Mouse (Mus musculus): ENCODE results near the gene Gpr6. TPM values are rescaled to one million over a fixed set of nuclear protein-coding genes. Genes with fewer than 3 reads are reported as not detected.
A peak's percentile ranks its signal among the peaks of the same experiment; 100 is the strongest.

Gpr6 gene
- 10 to 100 TPM in 1 of 2 experiments, 1 to 10 TPM in 1; 4.3 to 14.2 TPM for total RNA-seq (2021)

DNA sequence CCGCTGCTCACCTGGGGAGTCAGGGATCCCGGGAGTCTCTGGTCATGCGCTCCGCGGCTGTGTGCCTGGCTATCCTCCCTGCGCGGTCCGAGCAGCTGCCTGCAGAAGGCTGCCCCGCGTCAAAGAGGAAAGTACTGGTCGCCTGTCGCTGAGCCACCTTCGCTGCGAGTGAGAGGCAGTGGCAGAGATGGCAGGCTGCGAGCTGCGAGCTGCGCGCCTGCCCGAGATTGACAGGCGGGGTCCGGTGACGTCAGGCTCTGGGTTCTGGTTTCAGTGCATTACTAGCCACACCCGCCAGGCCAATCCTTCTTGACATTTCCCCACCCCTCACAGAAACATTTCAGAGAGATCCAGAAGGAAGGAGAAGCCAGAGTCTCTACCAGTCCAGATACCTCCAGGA is at the start of gene Gpr6:
Gene Gpr6, minus strand, starts transcription at position 170 of the 400 bp plus-strand sequence.
- intact Hi-C loops (cut with DNase I) = loop anchor here (5.0 to 10.0 kb wide), 2 partner anchors 75 to 193 kb away; no protein-coding TSS in a partner anchor
- peak; percentile 60 to 73 for DNase-seq (ENCODE audit: low spot score in 2 of 2)

DNA sequence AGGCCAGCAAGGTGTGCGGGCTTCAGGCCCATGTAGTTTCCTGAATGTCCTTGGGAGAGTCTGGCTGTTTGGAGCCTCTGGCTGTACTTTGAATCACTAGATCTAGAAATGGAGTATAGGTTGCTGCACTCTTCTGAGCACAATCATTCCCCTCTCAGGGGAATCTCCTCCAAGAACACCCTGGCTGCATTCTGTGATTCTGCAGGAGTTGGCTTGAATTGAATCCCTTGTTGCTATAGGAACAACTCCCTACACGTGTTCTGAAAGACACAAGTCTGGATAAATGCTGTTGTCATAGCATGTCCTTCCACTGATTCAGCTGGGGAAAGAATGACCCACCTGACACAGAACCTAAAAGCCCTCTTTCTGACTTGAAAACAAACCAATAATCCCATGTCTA is 28.0 kb upstream of the Gpr6 start:
- DNase-seq (ENCODE audit: low spot score in 2 of 2) = peak; percentile 9 to 27
- intact Hi-C loops (cut with DNase I) = no loop called here

DNA sequence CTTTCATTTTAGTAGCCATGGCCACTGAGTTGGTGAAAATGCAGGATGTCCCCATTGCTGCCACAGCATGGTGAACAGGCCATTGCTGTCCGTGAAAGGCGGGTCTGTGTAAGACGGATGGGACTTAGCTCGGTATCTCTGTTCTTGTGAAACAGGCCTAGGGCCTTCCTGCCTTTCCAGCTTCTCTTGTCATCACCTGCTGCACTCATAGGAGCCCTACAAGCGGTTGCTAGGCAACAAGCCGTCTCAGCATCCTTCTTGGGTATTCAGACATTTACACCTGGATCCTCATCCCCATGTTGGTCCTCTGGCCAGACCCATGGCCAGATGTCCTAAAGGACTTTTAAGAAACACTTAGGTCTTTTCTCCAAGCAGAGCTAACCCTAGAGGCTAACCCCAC is 26.1 kb upstream of the Gpr6 start:
- peak; percentile 6 to 21 for DNase-seq (ENCODE audit: low spot score in 2 of 2)
- intact Hi-C loops (cut with DNase I) = no loop called here

DNA sequence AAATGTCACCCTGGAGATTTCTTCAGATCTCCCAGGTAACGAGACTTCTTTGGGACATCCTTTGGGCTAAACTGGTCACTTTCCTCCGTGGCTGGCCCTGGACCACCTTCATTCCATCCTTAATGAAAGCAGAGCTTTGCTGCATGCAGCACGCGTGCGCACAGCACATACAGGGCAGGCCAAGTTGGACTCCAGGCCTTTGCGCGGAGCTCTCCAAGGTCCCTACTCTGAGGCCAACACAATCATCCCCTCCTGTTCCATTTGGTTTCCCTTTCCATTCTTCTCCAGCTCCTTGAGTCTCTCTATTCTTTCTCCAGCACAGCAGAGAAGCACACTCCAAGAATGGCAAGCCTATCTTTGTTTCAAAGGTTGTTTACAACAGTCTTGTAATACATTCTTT is 16.8 kb upstream of the Gpr6 start:
- intact Hi-C loops (cut with DNase I) = no loop called here
- DNase-seq (ENCODE audit: low spot score in 2 of 2) = no peak

DNA sequence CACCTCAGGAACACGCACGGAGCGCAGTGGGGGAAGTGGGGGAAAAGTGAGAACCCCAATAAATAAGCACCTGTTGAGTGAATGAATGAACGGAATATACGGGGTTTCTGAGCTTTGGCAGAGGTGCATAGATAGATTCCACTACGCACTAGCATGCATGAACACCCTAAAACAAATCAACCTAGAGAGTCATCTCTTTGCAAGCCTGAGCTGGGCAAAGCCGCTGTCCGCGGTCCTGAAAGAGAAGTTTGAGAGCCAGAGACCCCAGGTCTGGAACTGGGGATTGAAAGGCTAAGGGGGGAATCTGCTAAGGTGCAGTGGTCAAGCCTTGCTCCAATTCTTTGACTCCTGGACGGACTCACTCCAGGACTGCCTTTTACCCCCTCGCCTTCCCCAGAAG is 389 bp downstream of the Gpr6 start:
- no peak for DNase-seq (ENCODE audit: low spot score in 2 of 2)
- intact Hi-C loops (cut with DNase I) = loop anchor here (5.0 to 10.0 kb wide), 2 partner anchors 76 to 193 kb away; no protein-coding TSS in a partner anchor

DNA sequence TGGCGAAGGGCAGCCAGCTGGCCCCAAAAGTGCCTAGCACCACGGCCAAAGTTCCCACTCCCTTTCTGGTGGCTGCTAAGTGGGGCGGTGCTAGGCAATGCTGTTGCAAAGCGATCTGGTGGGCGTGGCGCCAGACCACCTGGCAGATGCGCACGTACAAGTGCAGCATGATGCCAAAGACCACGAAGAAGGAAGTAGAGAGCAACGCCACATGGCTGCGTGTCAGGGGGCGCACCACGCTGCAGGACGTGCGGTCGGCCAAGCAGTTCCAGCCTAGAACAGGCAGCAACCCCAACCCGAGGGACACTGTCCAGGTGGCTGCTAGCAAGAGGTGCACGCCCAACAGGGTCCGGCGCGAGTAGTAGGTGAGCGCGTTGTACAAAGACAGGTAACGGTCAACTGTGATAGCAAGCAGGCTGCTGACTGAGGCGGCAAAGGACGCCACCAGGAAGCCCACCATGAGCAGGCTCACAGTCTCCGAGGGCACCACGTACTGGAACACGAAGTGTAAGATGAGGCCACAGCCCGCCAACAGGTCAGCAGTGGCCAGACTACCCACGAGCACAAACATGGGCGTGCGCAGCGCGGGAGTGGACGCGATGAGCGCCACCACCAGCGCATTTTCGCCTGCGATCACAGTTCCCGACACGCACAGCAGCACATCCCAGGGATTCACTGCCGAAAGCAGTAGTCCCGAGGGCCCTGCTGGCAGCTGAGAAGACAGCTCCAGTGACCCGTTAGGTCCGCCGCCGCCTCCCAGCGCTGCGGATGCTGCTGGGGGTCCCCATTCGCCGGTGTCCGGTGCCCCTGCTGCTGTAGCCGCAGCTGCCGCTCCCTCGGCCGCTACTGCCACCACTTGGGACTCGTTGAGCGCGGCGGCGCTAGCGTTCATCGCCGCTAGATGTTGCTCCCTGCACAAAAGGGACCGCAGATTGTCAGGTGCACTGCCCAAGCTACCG is 1.1 kb downstream of the Gpr6 start:
- intact Hi-C loops (cut with DNase I) = loop anchor here (5.0 to 10.0 kb wide), 2 partner anchors 76 to 194 kb away; no protein-coding TSS in a partner anchor
- DNase-seq (ENCODE audit: low spot score in 2 of 2) = peak; percentile 66 to 71

DNA sequence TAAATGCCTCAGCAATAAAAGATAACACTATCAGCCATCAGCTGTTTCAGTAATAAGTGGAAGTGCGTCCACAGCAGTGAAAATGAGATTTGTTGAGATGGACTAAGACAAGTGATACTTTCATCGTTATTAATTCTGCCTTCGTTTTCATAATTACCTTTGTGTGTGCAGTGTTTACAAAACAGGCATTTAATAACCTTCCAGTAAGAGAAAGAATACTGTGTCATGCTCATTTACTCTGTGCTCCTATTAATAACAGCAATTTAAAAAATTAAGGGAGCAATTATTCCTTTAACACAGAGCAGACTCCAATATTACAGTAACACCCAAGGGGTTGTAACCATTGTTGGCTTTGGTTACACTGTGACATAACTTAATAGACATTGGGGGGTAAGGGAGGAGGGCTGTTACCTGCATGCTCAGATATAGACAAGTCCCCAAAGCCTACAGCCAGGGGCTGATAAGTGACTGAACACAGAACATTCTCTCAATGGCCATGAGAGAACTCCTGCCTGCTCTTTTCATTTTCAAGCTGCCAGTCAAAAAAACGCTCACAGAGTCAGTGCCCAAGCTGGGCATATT is 11.7 kb downstream of the Gpr6 start:
- intact Hi-C loops (cut with DNase I) = no loop called here
- no peak for DNase-seq (ENCODE audit: low spot score in 2 of 2)

DNA sequence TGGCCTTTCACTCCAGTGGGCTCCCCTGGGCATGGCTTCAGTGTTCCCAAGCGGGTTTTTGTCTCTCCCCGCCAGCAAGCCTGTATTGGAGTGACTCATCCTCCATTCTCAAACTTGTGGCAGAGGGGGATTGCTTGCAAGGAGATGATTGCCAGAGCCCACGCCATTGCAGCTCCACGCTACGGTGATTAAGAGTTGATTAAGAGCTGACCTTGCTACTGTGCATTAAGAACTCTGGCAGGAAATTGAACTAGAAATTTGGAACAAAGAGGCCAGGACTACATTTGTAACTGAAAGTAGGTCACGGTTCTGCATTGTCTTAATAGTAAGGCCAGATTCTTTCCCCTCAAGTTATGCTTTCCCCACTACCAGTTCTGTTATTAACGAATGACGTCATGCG is 16.5 kb downstream of the Gpr6 start:
- intact Hi-C loops (cut with DNase I) = no loop called here
- DNase-seq (ENCODE audit: low spot score in 2 of 2) = no peak

DNA sequence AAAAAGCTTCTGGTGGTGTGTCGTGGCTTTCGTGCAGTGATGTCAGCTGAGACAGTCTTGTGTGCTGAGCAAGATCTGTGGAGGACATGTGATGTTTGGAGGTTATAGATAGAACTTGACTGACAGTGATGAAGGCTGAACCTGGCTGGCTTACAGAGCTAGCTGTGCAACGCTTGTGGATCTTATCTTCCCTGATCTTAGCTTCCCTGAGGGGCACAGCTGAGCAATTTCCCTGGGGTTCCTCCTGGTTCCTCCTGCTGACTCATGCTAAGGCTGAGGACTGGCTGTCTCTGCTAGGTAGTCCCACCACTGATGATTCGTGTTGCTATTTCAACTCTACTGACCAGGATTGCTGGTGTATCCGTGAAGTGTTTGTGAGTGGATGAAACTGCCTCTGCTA is 18.1 kb downstream of the Gpr6 start:
- no peak for DNase-seq (ENCODE audit: low spot score in 2 of 2)
- intact Hi-C loops (cut with DNase I) = no loop called here

DNA sequence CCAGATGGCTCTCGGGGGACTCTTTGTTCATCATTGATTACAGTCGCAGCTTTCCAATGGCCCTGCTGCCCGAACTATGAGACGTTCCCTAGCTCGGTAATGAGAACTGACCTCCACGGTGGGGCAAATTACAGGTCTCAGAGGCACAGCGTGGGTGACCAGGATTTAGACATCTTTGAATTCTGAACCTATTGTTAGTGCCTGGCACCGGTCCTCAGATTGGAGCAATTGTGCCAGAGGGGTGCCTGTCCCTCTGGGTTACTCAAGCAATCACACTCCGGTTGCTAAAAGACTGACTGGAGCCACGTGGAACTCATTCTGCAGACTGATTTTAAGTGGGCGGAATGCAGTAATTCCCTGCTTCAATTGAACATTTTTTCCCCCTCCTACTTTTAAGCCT is 29.8 kb downstream of the Gpr6 start:
- intact Hi-C loops (cut with DNase I) = no loop called here
- no peak for DNase-seq (ENCODE audit: low spot score in 2 of 2)

DNA sequence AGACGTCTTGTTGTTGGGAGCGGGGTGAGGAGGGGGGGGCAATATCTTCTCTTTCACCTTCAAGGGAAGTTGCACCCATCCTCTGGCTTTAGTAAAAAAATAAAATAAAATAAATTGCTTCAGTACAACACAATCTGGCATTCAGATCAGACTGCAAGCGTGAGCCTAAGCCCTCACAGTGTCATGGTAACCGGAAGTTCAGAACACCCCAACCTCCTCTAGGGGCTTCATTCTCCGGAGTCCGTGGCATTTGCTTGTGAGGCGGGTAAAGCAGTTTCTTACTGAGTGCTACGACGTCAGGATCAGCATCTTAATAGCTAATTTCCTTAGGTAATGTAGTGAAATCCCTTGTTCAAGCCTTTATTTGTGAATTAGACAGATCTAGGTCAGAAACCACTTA is 30.6 kb downstream of the Gpr6 start:
- intact Hi-C loops (cut with DNase I) = no loop called here
- DNase-seq (ENCODE audit: low spot score in 2 of 2) = no peak

DNA sequence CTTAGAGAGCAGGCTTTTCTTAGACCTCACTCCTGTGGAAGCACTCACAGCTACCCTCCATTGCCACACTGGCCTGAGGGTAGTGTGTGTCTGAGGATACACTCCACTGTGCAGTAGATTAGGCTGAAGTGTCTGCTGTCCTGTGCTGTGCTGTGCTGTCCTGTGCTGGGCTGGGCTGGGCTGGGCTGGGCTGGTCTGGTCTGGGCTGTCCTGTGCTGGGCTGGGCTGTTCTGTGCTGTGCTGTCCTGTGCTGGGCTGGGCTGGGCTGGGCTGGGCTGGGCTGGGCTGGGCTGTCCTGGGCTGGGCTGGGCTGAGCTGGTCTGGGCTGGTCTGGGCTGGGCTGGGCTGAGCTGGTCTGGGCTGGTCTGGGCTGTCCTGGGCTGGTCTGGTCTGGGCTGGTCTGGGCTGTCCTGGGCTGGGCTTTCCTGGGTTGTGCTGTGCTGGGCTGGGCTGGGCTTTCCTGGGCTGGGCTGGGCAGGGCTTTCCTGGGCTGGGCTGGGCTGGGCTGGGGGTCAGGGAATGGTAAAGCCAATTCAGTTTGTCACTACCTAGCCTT is 31.5 kb downstream of the Gpr6 start:
- intact Hi-C loops (cut with DNase I) = no loop called here

DNA sequence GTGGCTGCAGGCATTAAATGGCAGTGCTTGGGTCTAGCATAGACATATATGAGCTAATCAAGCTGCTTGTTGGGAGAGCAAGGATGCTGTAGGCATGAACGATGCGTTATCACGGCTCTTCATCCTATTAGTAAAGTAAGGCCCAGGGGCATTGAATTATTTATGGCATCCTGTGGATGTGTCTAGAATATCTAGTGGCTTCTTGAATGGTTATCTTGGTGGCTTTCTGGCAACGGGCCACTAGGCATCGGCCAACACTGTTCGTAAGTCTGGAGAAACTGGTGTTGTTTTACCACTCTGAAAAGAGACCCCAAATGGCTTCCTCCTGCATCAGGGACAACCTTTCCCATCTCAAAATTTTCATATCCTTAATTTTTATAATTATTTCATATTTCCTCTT is 33.6 kb downstream of the Gpr6 start:
- no peak for DNase-seq (ENCODE audit: low spot score in 2 of 2)
- intact Hi-C loops (cut with DNase I) = no loop called here

More for the DNA sequence above, 31.5 kb downstream of the Gpr6 start:
- no peak for DNase-seq (ENCODE audit: low spot score in 2 of 2)

DNA sequence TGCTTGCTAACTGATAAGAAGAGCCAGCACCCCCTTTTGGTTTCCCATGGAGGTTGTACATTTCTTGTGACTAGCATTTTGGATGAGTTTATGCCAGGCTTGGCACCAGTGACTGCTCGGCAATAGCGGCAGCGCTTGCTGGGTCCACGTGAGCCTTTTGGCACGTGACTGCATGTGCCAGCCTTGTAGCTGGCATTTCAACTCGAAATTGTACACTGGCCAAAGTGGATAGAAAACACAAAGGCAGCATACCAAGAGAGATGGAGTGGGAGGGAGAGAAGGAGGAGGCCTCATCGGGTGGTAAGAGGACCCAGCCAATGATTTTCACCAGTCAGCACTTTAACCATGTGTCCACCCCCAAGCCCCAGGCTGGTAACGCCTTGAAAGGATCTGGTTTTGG is 34.4 kb downstream of the Gpr6 start:
- DNase-seq (ENCODE audit: low spot score in 2 of 2) = peak; percentile 63 to 76
- intact Hi-C loops (cut with DNase I) = no loop called here

DNA sequence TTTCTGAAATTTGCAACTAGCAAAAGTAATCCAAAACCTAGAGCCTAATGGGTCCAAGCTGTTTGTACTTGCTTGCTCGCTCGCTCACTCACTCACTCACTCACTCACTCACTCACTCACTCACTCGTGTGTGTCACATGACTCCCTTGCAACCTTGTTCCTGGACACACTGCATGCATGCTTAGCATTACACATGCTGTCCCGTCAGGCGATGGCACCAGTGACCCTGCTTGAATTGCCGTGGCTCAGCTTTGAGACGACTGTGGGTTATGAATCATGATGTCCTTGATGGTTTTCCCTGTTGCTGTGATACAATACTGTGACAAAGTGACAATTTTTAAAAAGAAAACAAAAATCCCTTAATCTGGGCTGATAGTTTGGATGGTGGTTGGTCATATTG is 39.3 kb downstream of the Gpr6 start:
- intact Hi-C loops (cut with DNase I) = no loop called here
- no peak for DNase-seq (ENCODE audit: low spot score in 2 of 2)

DNA sequence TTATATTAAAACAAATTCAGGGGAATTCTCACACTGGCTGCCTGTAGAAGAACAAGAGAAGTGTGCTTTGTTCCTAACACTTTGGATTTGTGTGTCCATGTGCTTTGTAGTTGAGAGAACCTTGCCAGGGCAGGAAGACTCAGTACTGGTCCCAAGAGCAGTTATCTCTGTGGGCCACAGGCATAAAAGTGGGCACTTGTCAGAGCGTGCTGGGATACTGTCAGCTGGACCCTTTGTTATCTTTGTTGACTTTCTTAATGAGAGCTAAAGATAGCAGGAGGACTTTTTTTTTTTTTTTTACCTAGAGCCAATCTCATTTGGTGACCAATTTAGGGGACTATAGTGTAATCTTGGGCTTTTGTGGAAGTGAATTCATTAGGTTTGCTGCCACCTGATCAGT is 47.2 kb downstream of the Gpr6 start:
- DNase-seq (ENCODE audit: low spot score in 2 of 2) = no peak
- intact Hi-C loops (cut with DNase I) = no loop called here

DNA sequence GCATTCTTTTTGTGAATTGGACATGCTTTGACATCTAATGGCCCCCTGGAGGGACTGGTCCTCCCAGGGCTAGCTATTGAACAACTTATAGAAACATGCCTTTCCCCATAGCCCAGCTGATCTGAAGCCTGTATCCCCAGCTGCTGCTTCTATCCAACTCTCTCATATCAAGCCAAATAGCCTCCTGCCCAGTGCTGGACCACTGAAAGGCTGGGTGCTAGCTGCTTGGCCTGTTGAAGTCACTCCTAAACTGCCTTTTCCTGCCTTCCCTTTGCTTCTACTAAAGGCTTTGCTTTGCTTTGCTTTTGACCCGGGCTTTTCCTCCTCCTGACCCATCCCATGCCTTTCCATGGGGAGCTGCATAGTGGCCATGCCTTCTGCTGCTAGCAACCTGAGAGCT is 47.7 kb downstream of the Gpr6 start:
- intact Hi-C loops (cut with DNase I) = no loop called here

DNA sequence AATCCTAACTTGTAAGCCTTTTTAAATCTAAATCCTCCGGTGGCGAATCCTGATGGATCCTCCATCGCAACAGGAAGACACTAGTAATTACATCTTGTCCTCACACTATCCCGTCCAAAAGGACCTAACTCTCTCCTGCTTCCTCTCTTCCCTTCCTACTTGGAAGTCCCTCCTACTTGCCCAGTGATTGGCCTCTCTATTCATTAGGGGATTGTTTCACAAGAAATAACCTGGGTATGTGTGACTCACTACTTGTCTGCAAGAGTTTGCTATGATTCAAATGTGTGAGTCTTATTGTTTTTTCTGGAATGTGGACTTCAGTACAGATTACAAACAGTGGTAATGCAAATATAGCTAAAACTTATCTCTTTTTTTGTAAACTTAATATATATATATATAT is 49.9 kb downstream of the Gpr6 start:
- intact Hi-C loops (cut with DNase I) = no loop called here
- no peak for DNase-seq (ENCODE audit: low spot score in 2 of 2)

More for the DNA sequence above, 47.7 kb downstream of the Gpr6 start:
- DNase-seq (ENCODE audit: low spot score in 2 of 2) = no peak

Data from left cerebral cortex, postnatal 25 days (tissue).